Mouse (Mus musculus): Measurements from ENCODE around the gene Nkain4.

DNA sequence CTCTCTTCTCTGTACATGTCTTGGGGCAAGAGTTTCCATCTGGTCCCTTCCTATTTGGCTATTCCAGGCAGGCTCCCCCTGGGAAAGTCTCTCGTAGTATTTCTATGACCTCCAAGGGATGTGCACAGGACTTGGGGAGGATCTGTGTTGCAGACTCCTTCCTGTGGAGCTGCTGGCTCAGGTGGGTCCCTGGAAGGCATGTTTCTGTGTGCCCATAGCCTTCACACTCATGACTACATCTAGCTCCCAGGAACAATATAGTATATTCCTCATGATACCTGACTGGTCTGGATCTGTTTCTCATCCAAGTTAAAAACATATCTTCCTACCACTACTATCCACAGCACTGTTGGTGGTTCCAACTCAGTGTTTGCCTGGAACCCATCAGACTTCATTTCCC is 32.5 kb upstream of the Nkain4 start:
- no peak for TF ChIP-seq JUND (conservative IDR thresholded peaks at IDR 0.05; ENCODE audit: low read depth, low read length)
- TF ChIP-seq ZKSCAN1 (IDR thresholded peaks at IDR 0.05; ENCODE audit: borderline replicate concordance, low read depth, low read length), result no peak
- TF ChIP-seq ELF1 (IDR thresholded peaks at IDR 0.05; ENCODE audit: low read depth, low read length), result no peak
- TF ChIP-seq MAFK (IDR thresholded peaks at IDR 0.05; ENCODE audit: insufficient replicate concordance, low read length), result no peak
- TF ChIP-seq POLR2A (IDR thresholded peaks at IDR 0.05; ENCODE audit: low read depth, low read length), result no peak
- no peak for TF ChIP-seq CTCF (conservative IDR thresholded peaks at IDR 0.05 in 1 of 2, IDR thresholded peaks at IDR 0.05 in 1 of 2; ENCODE audit: low read depth in 2 of 2, low read length in 2 of 2)

All from CH12.LX (cell line).